12 mouse cellular contexts compared by ENCODE assay signal in the genomic region with DNA sequence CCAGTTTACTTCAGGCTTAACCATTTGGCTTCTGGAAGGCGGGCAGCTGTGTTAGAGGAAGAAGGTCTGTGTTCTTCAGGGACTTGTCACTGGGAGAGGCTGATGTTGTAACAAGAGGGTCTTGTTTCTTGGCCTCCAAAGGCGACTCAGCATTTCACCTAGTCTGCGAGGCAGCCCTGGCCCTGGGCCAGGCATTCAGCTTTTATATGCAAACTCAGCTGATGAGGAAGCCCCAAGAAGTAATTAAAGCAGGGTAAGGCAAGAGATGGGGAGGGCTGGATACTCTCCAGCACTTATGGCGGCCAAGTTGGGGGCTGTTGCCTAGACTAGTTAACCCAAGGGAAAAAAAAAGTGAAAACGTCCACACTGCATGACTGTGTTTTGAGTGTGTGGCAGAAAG.
DNase-seq lines count a peak whose midpoint lies in the region; ATAC-seq and TF ChIP-seq lines count a peak whose summit lies in the region.
"Had no signal": no experiment of that assay in that cellular context is flagged by ENCODE, and none has a peak within 500 bp of the region (broad histone marks: within the 10 kb centered on the region; RNA-seq: fewer than 3 reads in every experiment).

No protein-coding gene starts in this region.

- H3K4me1 ChIP-seq in cerebellum, adult 2 months (ENCODE audit: control insufficient read depth, insufficient read depth, low read length): peaks cover 15% of the 10 kb centered on the region; the same call in 1 of the 2 replicates
- peaks cover 4% of the 10 kb centered on the region; the same call in 1 of the 2 replicates for H3K4me1 ChIP-seq in limb, embryonic 13.5 days
- H3K4me1 ChIP-seq in limb, embryonic 10.5 days: no peaks in the 10 kb centered on the region
- H3K4me1 ChIP-seq in hindbrain, postnatal 0 days (ENCODE audit: insufficient read depth, low read length): peaks cover 9% of the 10 kb centered on the region; the same call in 1 of the 2 replicates
- H3K4me1 ChIP-seq: embryonic facial prominence, embryonic 12.5 days had no signal

- H3K36me3 ChIP-seq in limb, embryonic 13.5 days: no peaks in the 10 kb centered on the region
- H3K36me3 ChIP-seq in limb, embryonic 10.5 days: no peaks in the 10 kb centered on the region
- no peaks in the 10 kb centered on the region for H3K36me3 ChIP-seq in hindbrain, postnatal 0 days (ENCODE audit: insufficient read depth, low read length)
- H3K36me3 ChIP-seq: embryonic facial prominence, embryonic 12.5 days had no signal

- 60% methylated on average over 5 of the region's 5 CpGs for WGBS in cerebellum, adult 2 months
- 16% methylated on average over 5 of the region's 5 CpGs for WGBS in limb, embryonic 13.5 days
- 47% methylated on average over 5 of the region's 5 CpGs for WGBS in limb, embryonic 10.5 days
- WGBS in hindbrain, postnatal 0 days: 23% methylated on average over 5 of the region's 5 CpGs

- no peaks in the 10 kb centered on the region for H3K27me3 ChIP-seq in cerebellum, adult 2 months (ENCODE audit: control insufficient read depth, insufficient read depth, low read length)
- no peaks in the 10 kb centered on the region for H3K27me3 ChIP-seq in limb, embryonic 13.5 days
- no peaks in the 10 kb centered on the region for H3K27me3 ChIP-seq in limb, embryonic 10.5 days (ENCODE audit: low read depth, poor library complexity, severe bottlenecking)
- no peaks in the 10 kb centered on the region for H3K27me3 ChIP-seq in hindbrain, postnatal 0 days (ENCODE audit: insufficient read depth, low read length)
- H3K27me3 ChIP-seq: embryonic facial prominence, embryonic 12.5 days had no signal

- H3K4me3 ChIP-seq in cerebellum, adult 2 months (replicated peaks; ENCODE audit: insufficient read depth, low read depth, low read length): no peak overlapping the region
- H3K4me3 ChIP-seq in limb, embryonic 13.5 days: no peak overlapping the region
- no peak overlapping the region for H3K4me3 ChIP-seq in limb, embryonic 10.5 days
- H3K4me3 ChIP-seq in hindbrain, postnatal 0 days (ENCODE audit: low read length): no peak overlapping the region
- H3K4me3 ChIP-seq: embryonic facial prominence, embryonic 12.5 days had no signal

- peak; percentile 54; the same call in 1 of the 2 replicates for ATAC-seq in limb, embryonic 13.5 days (ENCODE audit: low FRiP score, low read depth)
- ATAC-seq in hindbrain, postnatal 0 days: no peak
- no peak for ATAC-seq in granulocyte monocyte progenitor cell, adult 5-6 weeks (replicated peaks; ENCODE audit: poor library complexity, severe bottlenecking)

- no peak for TF ChIP-seq CTCF in cerebellum, adult 2 months (IDR thresholded peaks at IDR 0.05; ENCODE audit: borderline replicate concordance, insufficient read depth, low read depth, low read length)
- no peak for TF ChIP-seq CTCF in hindbrain, postnatal 0 days (IDR thresholded peaks at IDR 0.05; ENCODE audit: low read depth)

- no peak for TF ChIP-seq POLR2A in cerebellum, adult 2 months (IDR thresholded peaks at IDR 0.05; ENCODE audit: borderline replicate concordance, insufficient read depth, low read length)

- H3K9ac ChIP-seq in limb, embryonic 13.5 days: no peak overlapping the region
- no peak overlapping the region for H3K9ac ChIP-seq in hindbrain, postnatal 0 days (replicated peaks; ENCODE audit: low read length)
- H3K9ac ChIP-seq: embryonic facial prominence, embryonic 12.5 days had no signal

- H3K4me2 ChIP-seq in limb, embryonic 13.5 days (replicated peaks): no peak overlapping the region
- no peak overlapping the region for H3K4me2 ChIP-seq in hindbrain, postnatal 0 days (ENCODE audit: low read depth, low read length)
- H3K4me2 ChIP-seq: embryonic facial prominence, embryonic 12.5 days; heart, embryonic 11.5 days had no signal

- H3K27ac ChIP-seq in cerebellum, adult 2 months (ENCODE audit: insufficient read depth, low read length): no peak overlapping the region
- no peak overlapping the region for H3K27ac ChIP-seq in limb, embryonic 13.5 days
- H3K27ac ChIP-seq in limb, embryonic 10.5 days: no peak overlapping the region
- no peak overlapping the region for H3K27ac ChIP-seq in hindbrain, postnatal 0 days
- H3K27ac ChIP-seq: embryonic facial prominence, embryonic 12.5 days had no signal

- DNase-seq in cerebellum, adult 9-10 months: peak; percentile 28
- no peak for DNase-seq in cerebellum, adult 2 months
- DNase-seq in limb, embryonic 10.5 days (ENCODE audit: low spot score): no peak
- DNase-seq in Muller cell, postnatal 12 days (ENCODE audit: inconsistent ontology term): peak; percentile 48
- peak; percentile 81 for DNase-seq in hindbrain, postnatal 0 days (ENCODE audit: low spot score)
- no peak for DNase-seq in adrenal gland, adult (ENCODE audit: inconsistent age in 2 of 2, low spot score in 1 of 2)
- DNase-seq: adrenal gland, adult 2 months; liver had no signal

- H3K9me3 ChIP-seq in limb, embryonic 13.5 days: no peaks in the 10 kb centered on the region
- no peaks in the 10 kb centered on the region for H3K9me3 ChIP-seq in limb, embryonic 10.5 days (replicated peaks)
- H3K9me3 ChIP-seq in hindbrain, postnatal 0 days (ENCODE audit: low read length): no peaks in the 10 kb centered on the region
- H3K9me3 ChIP-seq: embryonic facial prominence, embryonic 12.5 days had no signal

Comparison
In these comparisons a context has a peak if more than half of its experiments do, and no peak if none do; other contexts are left out.
1. DNase-seq: peak in cerebellum, adult 9-10 months (single experiment), Muller cell, postnatal 12 days (single experiment) and hindbrain, postnatal 0 days (single experiment); none in cerebellum, adult 2 months (0 of 2), limb, embryonic 10.5 days (single experiment) and adrenal gland, adult (0 of 2).